Mouse (Mus musculus) brain, embryonic 14.5 days (tissue): Measurements from ENCODE around the gene Tmprss9. TPM values are rescaled to one million over a fixed set of nuclear protein-coding genes. Genes with fewer than 3 reads are reported as not detected.
A peak's percentile ranks its signal among the peaks of the same experiment; 100 is the strongest.

ENCODE experiments used
- DNase-seq: peaks from one replicate; pipeline ENCODE4 v3.0.0-alpha.2; 2011; ENCODE audit warnings: low read depth
- CTCF ChIP-seq: fragments of 200-500 bp; IDR thresholded peaks from 2 replicates; pipeline ENCODE4 v1.5.1; 2012; ENCODE audit warnings: inconsistent platforms, mild to moderate bottlenecking, moderate library complexity, borderline replicate concordance; ENCODE audit not compliant: insufficient read depth, insufficient read length; ENCODE audit errors: extremely low read depth
- POLR2A ChIP-seq: fragments of 200-500 bp; IDR thresholded peaks from 2 replicates; pipeline ENCODE4 v1.6.1; 2012; ENCODE audit warnings: mild to moderate bottlenecking, inconsistent platforms, borderline replicate concordance; ENCODE audit not compliant: poor library complexity, insufficient read depth, insufficient read length, severe bottlenecking; ENCODE audit errors: extremely low read depth
- polyA plus RNA-seq: library from polyadenylated mRNA; depleted of rRNA; stranded (reverse); fragments of >200 nt; gene quantifications from 2 replicates; pipeline ENCODE4 v1.2.3, GENCODE M21; 2012

Tmprss9 gene
- polyA plus RNA-seq, 1 experiment, result 0.22 TPM

- DNase-seq, result no peak
- TF ChIP-seq CTCF, result no peak
- TF ChIP-seq POLR2A, result no peak
Observed at GRCm38 (mm10) chr10:80899074-80899473, 27.4 kb downstream of the Tmprss9 start.

DNA sequence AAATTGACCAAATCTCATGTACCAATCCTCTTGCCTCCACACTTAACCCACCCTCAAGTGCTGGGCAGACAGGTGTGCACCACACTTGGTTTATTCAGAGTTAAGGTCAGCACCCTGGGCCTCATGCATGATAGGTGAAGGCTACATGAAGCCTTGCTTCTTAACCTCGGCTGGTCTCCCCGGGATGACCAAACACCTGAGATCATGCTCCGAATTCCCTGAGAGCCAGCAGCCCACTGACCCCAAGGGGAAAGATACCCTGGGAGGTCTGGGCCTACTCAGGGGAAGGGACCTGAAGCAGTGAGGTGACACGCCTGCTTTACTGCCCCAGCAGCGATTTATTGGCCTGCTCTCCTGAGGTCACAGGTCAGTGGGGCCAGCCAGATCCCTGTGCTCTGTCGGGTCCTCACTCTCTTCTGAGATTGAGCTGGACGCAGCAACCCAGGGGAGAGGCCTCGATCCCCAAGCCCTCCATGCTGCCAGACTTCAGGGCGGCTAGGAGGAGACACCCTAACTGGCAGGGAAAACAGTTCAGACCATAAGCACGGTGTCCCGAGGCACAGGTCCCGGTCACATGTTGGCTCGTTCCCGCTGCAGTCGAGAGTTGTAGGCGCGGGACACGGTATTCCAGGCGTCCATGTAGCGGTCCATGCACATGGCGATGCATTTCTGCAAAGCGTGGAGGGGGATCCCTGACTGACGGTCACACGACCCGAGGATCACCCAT, 28.1 kb downstream of the Tmprss9 start:
- no peak for DNase-seq

GRCm38 (mm10) chr10:80900318-80901247, 28.9 kb downstream of the Tmprss9 start, which contains the start of gene Timm13:
Gene Timm13, minus strand, starts transcription at chr10:80900969.
- peak; percentile 100 for DNase-seq
- no peak for TF ChIP-seq CTCF
- peak; percentile 51; the same call in 1 of the 2 replicates for TF ChIP-seq POLR2A

More for the DNA sequence above, 28.1 kb downstream of the Tmprss9 start:
- TF ChIP-seq CTCF, result no peak

- no peak for DNase-seq
- TF ChIP-seq CTCF (no peak), POLR2A (no peak)
Observed at GRCm38 (mm10) chr10:80901409-80902272, 30.0 kb downstream of the Tmprss9 start.

DNA sequence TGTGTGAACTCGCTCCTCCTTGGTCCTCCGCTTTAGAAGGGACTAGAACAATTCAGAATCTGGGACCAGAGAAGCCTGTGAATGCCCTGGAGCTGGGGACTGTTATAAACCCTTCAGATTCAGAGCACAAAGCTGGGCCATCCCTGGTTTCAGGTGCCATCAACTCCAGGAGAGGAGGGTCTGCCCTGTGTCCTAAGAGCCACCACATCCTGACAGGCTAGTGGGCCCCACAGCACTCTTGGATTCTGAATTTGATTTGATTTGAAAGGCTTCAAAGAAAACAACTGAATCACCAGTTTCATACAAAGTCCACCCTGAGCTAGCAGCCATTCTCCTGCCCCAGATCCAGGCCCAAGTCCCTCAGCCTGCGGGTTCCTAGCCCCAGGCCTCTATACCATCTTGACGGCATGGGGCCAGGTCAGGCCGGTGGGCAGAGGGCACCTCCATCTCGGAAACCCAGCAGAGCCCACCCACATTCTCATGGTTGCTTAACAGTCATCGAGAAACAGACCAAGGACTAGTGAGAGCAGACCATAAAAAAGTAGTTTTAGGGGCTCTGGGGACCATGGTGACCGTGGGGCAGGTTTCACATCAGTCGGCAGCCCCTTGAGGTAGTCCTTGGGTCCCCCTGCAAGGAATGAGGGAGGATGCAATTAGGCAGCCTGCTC, 30.8 kb downstream of the Tmprss9 start:
- TF ChIP-seq CTCF, result no peak
- TF ChIP-seq POLR2A, result no peak
- no peak for DNase-seq

DNA sequence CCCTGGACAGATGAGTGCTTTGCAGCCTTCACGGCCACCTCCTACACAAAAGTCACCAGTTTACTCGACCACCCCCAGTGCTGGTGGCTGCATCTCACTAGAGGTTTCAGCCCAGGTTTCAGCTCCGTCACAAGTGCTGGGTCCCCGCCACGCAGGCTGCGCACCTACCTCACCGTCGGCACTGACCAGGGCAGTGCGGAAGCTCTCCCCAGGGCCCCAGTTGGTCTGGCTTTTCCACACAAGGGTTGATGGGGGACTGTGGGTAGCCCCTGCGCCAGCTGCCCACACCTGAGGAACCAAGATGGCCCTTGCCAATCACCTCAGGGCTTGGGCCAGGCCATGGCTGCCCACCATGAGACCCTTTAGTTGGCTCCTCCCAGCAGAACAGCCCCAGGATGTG, 31.6 kb downstream of the Tmprss9 start:
- no peak for TF ChIP-seq CTCF
- no peak for TF ChIP-seq POLR2A
- DNase-seq, result no peak

DNA sequence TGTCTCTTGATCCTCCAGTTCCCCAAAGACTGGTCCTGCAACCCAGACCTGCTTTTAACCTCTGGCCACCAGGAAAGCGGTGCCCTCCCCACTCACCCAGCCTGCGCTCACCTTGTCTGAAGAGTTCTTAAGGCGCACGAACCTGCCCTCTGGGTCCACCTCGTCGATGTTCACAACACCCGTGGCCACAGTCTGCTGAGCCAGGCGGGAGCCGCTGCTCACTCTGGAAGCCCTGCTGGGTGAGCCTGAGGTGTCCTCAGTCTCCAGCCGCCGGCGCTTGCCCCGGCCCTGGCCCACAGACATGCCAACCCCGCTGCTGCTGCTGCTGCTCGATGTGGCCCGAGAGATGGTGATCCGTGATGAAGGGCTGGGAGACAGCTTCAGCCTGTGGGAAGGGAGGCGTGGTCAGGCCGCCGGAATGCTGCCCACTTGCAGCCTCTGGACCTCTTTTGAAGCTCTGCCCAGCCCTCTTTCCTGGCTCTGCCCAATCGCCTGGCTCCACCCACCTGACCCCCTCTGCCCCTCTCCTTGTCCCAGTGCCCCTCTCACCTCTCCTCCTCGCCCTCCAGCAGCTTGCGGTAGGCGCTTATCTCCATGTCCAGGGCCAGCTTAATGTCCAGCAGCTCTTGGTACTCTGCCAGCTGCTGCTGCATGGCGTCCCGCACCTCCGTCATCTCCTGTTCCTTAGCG, 32.5 kb downstream of the Tmprss9 start:
- no peak for TF ChIP-seq CTCF
- TF ChIP-seq POLR2A, result no peak
- DNase-seq, result no peak

DNA sequence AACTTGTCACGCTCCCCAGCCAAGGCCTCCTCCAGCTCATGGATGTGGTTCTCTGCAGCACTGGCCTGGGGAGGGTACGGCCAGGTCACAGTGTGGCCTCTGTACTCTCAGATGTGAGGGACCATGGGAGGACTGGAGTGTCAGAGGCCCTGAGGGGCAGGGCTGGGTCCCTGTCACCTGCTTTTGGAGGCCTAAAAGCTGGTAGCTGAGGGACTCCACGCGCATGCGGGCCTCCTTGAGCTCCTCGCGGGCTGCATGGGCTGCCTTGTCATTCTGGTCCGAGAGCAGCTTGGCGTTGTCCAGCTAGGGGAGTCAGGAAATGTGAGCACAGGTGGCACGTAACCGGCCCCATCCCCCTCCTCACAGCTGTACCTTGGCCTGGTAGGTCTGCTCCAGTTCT, 33.1 kb downstream of the Tmprss9 start:
- DNase-seq, result no peak
- TF ChIP-seq POLR2A, result no peak
- no peak for TF ChIP-seq CTCF

DNA sequence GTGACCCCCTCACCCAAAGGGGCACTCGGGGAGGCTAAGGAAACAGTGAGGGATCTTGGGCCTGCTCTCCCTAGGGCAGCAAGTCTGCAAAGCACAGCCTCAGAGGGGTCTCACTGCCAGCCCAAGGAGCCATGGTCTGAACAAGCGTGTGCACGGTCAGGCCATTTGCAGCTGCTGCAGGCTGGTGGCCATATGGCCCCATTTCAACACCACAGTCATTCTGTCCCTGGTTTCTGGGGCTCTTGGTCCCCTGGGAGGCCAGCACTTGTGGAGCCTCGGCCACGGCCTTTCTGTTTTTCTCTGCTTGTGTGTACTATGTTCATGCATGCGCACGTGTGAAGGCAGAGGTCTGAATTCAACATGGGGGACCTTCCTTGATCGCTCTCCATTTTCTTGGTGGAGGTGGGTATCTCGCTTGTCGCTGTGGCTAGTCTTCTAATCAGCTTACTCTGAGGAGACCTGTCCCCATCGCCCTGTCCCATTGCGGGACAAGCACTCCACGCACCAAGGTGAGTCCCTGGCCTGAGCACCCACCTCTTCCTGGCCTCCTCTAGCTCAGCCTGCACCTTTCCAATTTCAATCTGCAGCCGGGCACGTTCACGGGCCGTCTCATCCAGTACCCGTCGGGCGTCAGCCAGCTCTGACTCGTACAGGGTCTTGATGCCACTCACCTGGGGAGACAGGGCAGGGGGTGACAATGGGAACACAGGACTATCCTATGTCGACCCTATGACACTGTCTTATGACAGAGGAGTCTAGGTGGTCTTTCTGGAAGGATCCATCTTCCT, 37.9 kb downstream of the Tmprss9 start:
- no peak for TF ChIP-seq POLR2A
- no peak for TF ChIP-seq CTCF
- no peak for DNase-seq
